Mouse (Mus musculus) c-Kit-positive CD71-positive TER-119-positive erythroid progenitor cells, embryonic 14.5 days (primary cell): Measurements from ENCODE around the gene Cyp46a1.

Experiments used
- DNase-seq: peaks from one replicate; pipeline ENCODE4 v3.0.0-alpha.2; 2013; ENCODE audit warnings: low spot score

The Cyp46a1 gene

DNA sequence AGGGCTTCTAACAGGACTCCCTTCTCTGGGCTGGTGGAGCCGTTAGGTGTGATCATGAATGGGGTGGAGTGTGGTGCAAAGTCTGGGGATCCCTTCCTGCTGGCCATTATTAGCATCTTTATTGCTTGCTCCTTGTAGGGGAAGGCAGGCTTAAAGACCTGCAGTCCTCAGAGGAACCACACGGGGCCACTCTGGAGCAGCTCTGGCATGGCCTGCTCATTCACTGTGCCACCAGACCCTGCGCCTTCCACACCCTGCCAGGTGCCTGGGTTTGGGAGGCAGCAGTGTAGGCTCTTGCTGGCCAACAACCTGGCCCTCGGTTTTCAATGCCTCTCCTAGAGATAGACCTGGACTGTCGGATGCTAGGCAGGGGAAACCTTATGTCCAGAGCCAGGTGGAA lies 29.6 kb downstream of the Cyp46a1 start:
- DNase-seq: peak; percentile 15

DNA sequence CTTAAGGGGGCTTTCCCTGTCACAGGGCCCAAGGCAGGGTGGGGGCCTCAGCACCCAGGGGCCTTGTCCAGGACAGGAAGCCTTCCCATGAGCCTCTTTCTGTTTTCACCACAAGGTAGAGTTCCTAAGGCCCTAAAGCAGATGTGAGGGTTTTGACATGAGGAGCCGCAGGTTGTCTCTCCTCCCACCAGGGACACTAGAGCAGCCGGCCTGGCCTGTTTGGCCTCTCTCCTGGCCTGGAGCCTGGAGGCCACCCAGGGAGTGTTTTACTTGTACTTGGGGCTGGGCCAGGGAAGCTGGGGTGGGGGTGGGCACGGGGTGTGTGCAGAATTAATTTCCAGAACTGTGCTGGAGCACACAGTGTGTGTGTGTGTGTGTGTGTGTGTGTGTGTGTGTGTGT lies 31.2 kb downstream of the Cyp46a1 start:
- no peak for DNase-seq

GRCm38 (mm10) chr12:108365868-108366267 lies 31.7 kb downstream of the Cyp46a1 start:
- no peak for DNase-seq

DNA sequence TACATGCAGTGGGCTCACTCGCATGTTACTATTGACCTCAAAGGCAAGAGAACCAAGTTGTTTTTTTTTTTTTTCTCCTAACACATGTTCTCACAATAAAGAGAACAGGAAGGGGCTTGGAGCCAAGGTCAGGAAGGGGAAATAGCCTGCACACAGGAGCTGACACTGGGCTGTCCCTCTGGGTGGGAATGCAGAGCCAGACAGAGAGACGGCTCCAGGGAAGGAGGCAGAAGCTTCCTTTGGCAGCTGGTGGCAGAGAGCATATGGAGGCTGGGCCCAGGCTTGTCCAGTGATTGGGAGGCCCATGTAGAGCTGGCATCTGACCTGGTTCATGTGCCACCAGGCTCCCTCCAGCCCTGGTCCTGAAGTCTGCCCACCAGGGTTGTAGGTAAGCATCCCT lies 33.7 kb downstream of the Cyp46a1 start:
- no peak for DNase-seq

- no peak for DNase-seq
Observed at GRCm38 (mm10) chr12:108368921-108369320, 34.7 kb downstream of the Cyp46a1 start.

- DNase-seq: no peak
Observed at GRCm38 (mm10) chr12:108370596-108371428, 36.6 kb downstream of the Cyp46a1 start, which contains the start of gene Eml1. Gene Eml1, plus strand, starts transcription at chr12:108370957.

DNA sequence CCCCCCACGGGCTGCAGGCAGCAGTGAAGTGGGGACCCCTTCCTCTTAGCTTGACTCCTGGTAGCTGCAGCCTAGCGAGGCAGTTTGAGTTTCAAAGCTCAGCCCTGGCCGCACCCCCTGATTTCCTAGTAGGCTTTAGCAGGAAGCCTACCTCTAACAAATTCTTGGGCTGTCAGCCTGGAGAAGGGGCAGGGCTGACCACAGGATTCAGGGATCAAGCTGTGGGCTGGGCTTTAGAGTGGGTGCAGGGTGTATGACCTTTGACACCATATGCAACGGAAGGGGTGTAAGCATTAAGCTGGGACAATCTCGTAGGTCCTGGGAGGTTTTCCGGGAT lies 37.2 kb downstream of the Cyp46a1 start:
- no peak for DNase-seq

DNA sequence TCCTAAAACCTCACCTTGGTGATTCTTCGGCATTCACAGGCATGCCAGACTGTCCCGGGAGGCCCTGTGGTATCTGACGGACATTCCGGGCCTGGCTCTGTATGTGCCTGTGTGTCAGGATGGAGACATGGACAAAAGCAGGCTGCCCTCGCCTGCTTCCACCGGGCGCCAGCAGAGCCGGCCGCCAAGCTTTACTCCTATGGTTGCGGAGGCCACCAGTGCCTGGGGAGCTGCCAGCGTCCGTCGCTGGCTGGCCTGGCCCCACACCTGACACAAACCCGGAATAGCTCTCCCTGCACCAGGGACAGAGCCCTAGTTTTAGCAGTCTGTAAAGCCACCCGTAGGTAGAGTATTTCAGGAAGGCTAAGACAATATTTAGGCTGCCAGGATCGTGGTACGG lies 38.1 kb downstream of the Cyp46a1 start:
- no peak for DNase-seq

GRCm38 (mm10) chr12:108373611-108374010 lies 39.4 kb downstream of the Cyp46a1 start:
- DNase-seq: no peak

- no peak for DNase-seq
Observed at GRCm38 (mm10) chr12:108374689-108375088, 40.5 kb downstream of the Cyp46a1 start.

DNA sequence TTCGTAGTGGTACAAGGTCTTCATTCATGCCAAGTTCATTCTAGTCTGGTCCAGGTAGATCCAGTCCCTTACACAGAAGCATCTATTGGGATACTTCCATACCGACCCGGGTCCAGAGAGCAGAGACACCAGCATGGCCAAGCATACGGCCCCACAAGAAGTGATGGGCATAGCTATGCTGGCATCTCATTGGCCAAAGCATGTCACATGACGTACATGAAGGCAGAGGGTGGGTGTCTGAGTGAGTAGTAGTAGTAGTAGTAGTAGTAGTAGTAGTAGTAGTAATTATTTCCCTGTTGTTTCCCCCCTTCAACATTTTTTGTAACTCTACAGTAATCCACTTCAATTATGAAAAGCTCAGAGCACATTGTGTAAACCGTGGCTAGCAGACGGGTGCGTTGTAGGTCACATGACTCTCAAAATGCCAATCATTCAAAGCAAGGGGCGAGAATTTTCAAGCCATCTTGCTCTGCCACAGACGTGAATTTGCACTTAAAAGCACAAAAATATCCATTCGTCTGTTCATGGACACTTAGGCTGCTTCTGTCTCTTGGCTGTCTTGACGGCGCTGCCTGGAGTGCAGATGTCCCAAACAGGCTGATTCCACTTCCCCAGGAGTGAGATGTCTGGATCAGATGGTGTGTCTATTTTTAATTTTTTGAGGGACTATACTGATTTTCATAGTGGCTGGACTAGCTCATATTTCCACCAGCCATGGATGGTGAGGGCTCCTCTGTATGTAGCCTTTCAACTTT lies 44.4 kb downstream of the Cyp46a1 start:
- no peak for DNase-seq

DNA sequence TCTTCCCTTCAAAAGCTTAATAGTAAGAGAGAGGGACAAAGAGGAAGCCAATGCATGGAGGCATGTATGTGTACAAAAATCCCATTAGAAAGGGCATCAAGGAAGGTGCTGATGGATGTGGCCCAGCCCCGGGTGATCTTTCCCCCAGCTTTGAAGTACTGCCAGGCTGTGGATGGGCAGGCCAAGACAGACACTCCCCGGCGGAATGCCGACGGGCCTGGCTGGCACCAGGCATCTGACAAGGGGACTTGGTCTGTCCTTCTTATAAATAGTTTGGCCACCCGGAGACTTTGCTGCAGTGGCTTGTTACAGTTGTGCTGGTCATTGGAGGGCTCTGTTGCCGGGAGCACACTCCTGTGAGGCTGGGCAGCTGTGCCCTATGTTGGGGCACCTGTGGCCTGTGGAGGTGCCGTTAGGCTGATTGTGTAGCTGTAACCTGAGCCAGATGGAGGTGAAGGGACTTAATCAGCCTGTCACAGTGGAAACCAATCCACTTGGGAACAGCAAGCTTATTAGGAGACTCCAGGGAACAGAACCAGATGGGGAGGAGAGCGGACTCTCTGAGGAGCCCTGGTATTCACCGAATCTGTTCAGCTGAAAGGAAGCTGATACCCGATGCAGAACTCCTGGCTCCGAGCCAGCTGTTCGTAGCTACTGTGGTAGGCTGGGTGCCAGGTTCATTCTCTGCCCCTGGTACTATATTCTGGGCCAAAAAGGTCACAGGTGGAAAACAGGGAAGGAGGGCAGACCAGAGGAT lies 52.5 kb downstream of the Cyp46a1 start:
- DNase-seq: no peak

DNA sequence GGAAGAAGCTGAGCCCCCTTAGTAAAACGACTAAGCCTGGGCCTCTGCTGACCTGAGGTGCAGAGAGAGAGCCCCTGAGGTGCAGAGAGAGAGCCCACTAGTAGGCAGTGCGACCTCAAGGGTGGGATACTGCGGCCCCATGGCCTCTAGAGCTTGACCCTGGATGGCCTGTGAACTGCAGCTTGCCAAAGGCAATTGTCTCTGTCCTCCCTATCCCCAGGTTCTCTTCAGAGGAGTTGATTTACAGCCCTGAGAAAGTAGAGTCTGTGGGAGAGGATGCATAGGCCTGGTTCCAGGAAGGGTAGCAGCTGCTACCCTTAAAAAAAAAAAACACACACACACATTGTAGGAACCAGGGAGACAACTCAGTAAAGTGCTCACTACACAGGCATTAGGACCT lies 55.5 kb downstream of the Cyp46a1 start:
- DNase-seq: no peak

- DNase-seq: no peak
Observed at GRCm38 (mm10) chr12:108392254-108393044, 58.3 kb downstream of the Cyp46a1 start.

- no peak for DNase-seq
Observed at GRCm38 (mm10) chr12:108393082-108393481, 58.9 kb downstream of the Cyp46a1 start.

DNA sequence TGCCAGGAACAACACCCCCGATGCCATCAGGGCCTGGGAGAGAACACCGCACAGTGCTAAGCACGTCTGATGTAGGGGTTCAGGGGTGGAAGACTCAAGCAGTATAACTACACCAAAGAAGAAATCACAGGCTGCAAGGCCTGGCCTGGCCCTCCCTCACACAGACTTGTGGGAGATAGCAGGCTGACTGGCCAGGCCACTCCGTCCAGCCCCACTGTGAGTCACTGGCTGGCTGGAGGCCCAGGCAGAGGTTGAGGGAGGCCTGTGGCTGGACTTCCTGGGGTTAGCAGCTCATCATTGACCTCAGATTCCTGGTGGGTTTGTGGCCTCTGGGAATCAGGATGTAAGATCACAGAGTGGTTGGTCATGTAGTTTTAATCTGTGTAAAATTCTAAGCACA lies 59.5 kb downstream of the Cyp46a1 start:
- DNase-seq: no peak

GRCm38 (mm10) chr12:108394534-108395284 lies 60.5 kb downstream of the Cyp46a1 start:
- DNase-seq: no peak

- no peak for DNase-seq
Observed at GRCm38 (mm10) chr12:108395285-108395660, 61.1 kb downstream of the Cyp46a1 start.

DNA sequence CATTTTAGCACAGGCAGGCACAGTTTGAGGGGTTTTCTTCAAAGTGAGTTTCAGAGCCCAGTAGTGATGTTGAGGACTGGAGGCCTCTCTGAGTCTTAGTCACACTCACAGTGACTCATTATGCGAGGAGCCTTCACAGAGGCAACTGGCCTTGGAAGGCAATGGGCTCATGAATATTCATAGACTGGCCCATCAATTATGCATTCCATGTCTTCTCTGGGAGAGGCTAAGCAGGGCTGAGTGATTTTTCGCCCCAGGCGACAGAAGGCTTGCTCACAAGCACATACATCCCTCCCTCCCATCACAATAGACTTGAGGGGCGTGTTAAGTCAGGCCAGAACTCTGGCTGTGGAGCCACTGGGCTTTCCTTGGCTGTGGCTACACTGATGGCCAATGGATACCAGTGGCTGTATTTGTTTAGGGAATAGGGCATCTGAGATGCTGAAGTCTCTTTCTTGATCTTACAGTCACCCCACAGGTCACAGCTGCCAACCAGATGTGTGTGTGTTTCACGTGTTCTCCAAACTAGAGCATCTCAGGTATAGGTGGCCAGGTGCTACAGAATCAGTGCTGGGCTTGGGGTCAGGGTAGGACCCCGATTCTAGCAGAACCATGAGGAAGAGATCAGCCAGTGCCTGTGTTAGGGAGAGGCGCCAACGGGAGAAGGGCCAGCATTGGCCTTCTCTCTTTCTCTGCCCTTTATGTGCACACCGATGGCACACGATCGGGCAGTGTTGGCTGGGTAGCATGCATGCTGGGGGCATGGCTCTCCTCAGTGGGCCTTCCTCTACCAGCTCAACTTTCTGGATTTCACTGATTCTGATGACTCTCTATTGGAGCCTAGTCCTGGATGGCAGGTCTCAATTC lies 62.1 kb downstream of the Cyp46a1 start:
- no peak for DNase-seq

DNA sequence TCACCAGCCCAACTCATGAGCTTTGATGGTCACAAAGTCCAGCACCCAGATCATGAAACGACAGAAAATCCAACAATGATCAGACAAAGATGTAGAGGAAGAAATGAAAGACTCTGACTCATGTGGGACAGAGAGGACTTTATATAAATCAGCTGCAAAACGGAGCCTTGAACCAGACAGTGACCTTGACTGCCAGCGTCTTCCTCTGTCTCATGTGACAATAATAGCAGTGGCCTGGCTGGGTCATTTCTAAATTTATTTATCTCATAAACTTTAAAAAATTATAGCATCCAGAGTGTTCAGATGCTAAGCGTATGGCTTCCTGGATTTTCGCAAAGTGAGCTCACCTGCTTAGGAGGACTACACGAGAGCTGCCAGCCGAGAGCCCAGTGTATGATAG lies 64.5 kb downstream of the Cyp46a1 start:
- no peak for DNase-seq
